25 mouse cellular contexts compared by ENCODE assay signal in the genomic region with DNA sequence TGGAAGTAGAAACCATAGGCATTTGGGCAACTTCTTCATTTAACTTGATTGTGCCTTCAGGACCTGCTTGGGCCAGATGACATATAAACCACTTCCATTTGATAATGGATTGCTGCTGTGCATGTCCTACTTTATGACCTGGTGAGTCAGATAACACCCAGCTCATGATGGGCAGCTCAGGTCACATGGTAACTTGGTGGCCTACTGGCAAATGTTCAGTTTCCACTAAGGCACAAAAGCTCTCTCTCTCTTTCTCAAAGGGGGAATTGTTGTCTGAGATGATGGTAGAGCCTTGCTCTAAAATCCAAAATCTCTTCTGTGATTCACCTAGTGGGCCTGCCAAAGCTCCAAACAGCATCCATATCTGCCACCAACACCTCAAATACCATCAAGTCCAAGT.
"Had no signal": no experiment of that assay in that cellular context is flagged by ENCODE, and none has a peak within 500 bp of the region (broad histone marks: within the 10 kb centered on the region; RNA-seq: fewer than 3 reads in every experiment).

No protein-coding gene starts in this region.

- DNase-seq: kidney, adult 2 months; kidney, postnatal 25 days; left cerebral cortex, postnatal 4 days; liver, postnatal 0 days; lung, embryonic 14.5 days; right cerebral cortex, adult 18-20 months; right cerebral cortex, postnatal 14 days; right cerebral cortex, postnatal 4 days; thymus, adult 2 months; thymus, postnatal 14 days; thymus, postnatal 4 days had no signal

- H3K4me2 ChIP-seq: limb, embryonic 12.5 days; limb, embryonic 15.5 days; liver, embryonic 11.5 days; lung, embryonic 14.5 days; midbrain, embryonic 13.5 days; neural tube, embryonic 12.5 days; neural tube, embryonic 15.5 days had no signal

- H3K4me3 ChIP-seq: left cerebral cortex, adult 2 months; limb, embryonic 12.5 days; limb, embryonic 15.5 days; midbrain, embryonic 10.5 days; midbrain, embryonic 13.5 days; neural tube, embryonic 12.5 days; neural tube, embryonic 15.5 days had no signal

- H3K27me3 ChIP-seq: limb, embryonic 12.5 days; limb, embryonic 15.5 days; midbrain, embryonic 13.5 days; neural tube, embryonic 12.5 days; neural tube, embryonic 15.5 days had no signal

- H3K27ac ChIP-seq: kidney, postnatal 0 days; left cerebral cortex, adult 2 months; limb, embryonic 12.5 days; limb, embryonic 15.5 days; liver, embryonic 14.5 days; macrophage; midbrain, embryonic 10.5 days; midbrain, embryonic 13.5 days; neural tube, embryonic 12.5 days; neural tube, embryonic 15.5 days; stomach, postnatal 0 days had no signal

- ATAC-seq: lung, postnatal 0 days; midbrain, embryonic 13.5 days; midbrain, embryonic 16.5 days had no signal

- H3K9me3 ChIP-seq: limb, embryonic 15.5 days; midbrain, embryonic 10.5 days; neural tube, embryonic 12.5 days; neural tube, embryonic 15.5 days had no signal

- H3K4me1 ChIP-seq: limb, embryonic 12.5 days; limb, embryonic 15.5 days; midbrain, embryonic 10.5 days; midbrain, embryonic 13.5 days; neural tube, embryonic 12.5 days; neural tube, embryonic 15.5 days had no signal

- H3K9ac ChIP-seq: limb, embryonic 12.5 days; limb, embryonic 15.5 days; liver, embryonic 14.5 days; liver, postnatal 0 days; lung, embryonic 14.5 days; midbrain, embryonic 13.5 days; neural tube, embryonic 12.5 days; neural tube, embryonic 15.5 days had no signal
